Mouse (Mus musculus): ENCODE results near the gene Zfp771.

- TF ChIP-seq GATA1 (IDR thresholded peaks at IDR 0.05; ENCODE audit: borderline replicate concordance, low read length) (no peak), FLI1 (IDR thresholded peaks at IDR 0.05; ENCODE audit: low read length) (no peak)
Observed at GRCm38 (mm10) chr7:127209851-127210250, 34.2 kb upstream of the Zfp771 start.

Data from megakaryocyte, embryonic 14.5 days (primary cell).